Mouse (Mus musculus): ENCODE measurements around the gene Gm3854. TPM values are rescaled to one million over a fixed set of nuclear protein-coding genes. Genes with fewer than 3 reads are reported as not detected.
"Not testable (repeated sequence)": the region's sequence is repeated elsewhere in the genome, so short reads cannot be mapped to it uniquely, and the experiment has no call there.

Gene Gm3854
- total RNA-seq (2021) = 1 to 10 TPM; 7.6 to 9.4 TPM

- intact Hi-C loops (cut with DNase I) = no loop called here
Observed at GRCm38 (mm10) chr7:6343501-6344071, at the start of gene Gm3854. Gene Gm3854, plus strand, starts transcription at chr7:6343759.

GRCm38 (mm10) chr7:6300796-6301195, 42.8 kb upstream of the Gm3854 start:
- DNase-seq; intact Hi-C loops (cut with DNase I): not testable (repeated sequence)

More at GRCm38 (mm10) chr7:6343501-6344071, at the start of gene Gm3854:
- DNase-seq = peak; percentile 73

- DNase-seq = peak; percentile 14
- intact Hi-C loops (cut with DNase I) = no loop called here
Observed at GRCm38 (mm10) chr7:6330458-6331232, 12.9 kb upstream of the Gm3854 start.

- DNase-seq = peak; percentile 89
- intact Hi-C loops (cut with DNase I) = no loop called here
Observed at GRCm38 (mm10) chr7:6331233-6331956, 12.2 kb upstream of the Gm3854 start, which contains the start of gene Zfp583. Gene Zfp583, minus strand, starts transcription at chr7:6331285.

- intact Hi-C loops (cut with DNase I) = no loop called here
- DNase-seq = no peak
Observed at GRCm38 (mm10) chr7:6339865-6340264, 3.7 kb upstream of the Gm3854 start.

- DNase-seq = no peak
Observed at GRCm38 (mm10) chr7:6344124-6344523, 565 bp downstream of the Gm3854 start.

GRCm38 (mm10) chr7:6358121-6358520, 14.6 kb downstream of the Gm3854 start:
- no peak for DNase-seq
- intact Hi-C loops (cut with DNase I) = no loop called here

More at GRCm38 (mm10) chr7:6344124-6344523, 565 bp downstream of the Gm3854 start:
- intact Hi-C loops (cut with DNase I) = no loop called here

GRCm38 (mm10) chr7:6358937-6359590, 15.5 kb downstream of the Gm3854 start:
- intact Hi-C loops (cut with DNase I) = no loop called here
- DNase-seq = no peak

- no peak for DNase-seq
- intact Hi-C loops (cut with DNase I) = loop anchor here (5.0 kb wide), 1 partner anchor 337 kb away; the partner anchor contains the start of gene Zim1
Observed at GRCm38 (mm10) chr7:6360477-6361060, 17.0 kb downstream of the Gm3854 start.

- intact Hi-C loops (cut with DNase I) = loop anchor here (5.0 kb wide), 1 partner anchor 336 kb away; the partner anchor contains the start of gene Zim1
- no peak for DNase-seq
Observed at GRCm38 (mm10) chr7:6361756-6362155, 18.2 kb downstream of the Gm3854 start.

- peak; percentile 99 for DNase-seq
- intact Hi-C loops (cut with DNase I) = loop anchor here (5.0 kb wide), 1 partner anchor 335 kb away; the partner anchor contains the start of gene Zim1
Observed at GRCm38 (mm10) chr7:6362268-6363046, 18.9 kb downstream of the Gm3854 start.

GRCm38 (mm10) chr7:6363047-6363488, 19.5 kb downstream of the Gm3854 start, which contains the start of gene Zfp78:
Gene Zfp78, plus strand, starts transcription at chr7:6363280.
- intact Hi-C loops (cut with DNase I) = loop anchor here (5.0 kb wide), 1 partner anchor 334 kb away; the partner anchor contains the start of gene Zim1
- DNase-seq = peak; percentile 83

- no peak for DNase-seq
- intact Hi-C loops (cut with DNase I) = loop anchor here (5.0 kb wide), 1 partner anchor 333 kb away; the partner anchor contains the start of gene Zim1
Observed at GRCm38 (mm10) chr7:6364761-6365160, 21.2 kb downstream of the Gm3854 start.

GRCm38 (mm10) chr7:6367185-6367584, 23.6 kb downstream of the Gm3854 start:
- intact Hi-C loops (cut with DNase I) = no loop called here
- DNase-seq = no peak

GRCm38 (mm10) chr7:6368146-6368545, 24.6 kb downstream of the Gm3854 start:
- intact Hi-C loops (cut with DNase I); DNase-seq: not testable (repeated sequence)

- intact Hi-C loops (cut with DNase I) = no loop called here
- no peak for DNase-seq
Observed at GRCm38 (mm10) chr7:6369460-6369859, 25.9 kb downstream of the Gm3854 start.

GRCm38 (mm10) chr7:6372993-6373392, 29.4 kb downstream of the Gm3854 start:
- DNase-seq = no peak
- intact Hi-C loops (cut with DNase I) = no loop called here

GRCm38 (mm10) chr7:6378441-6378840, 34.9 kb downstream of the Gm3854 start:
- intact Hi-C loops (cut with DNase I) = no loop called here
- DNase-seq = no peak

GRCm38 (mm10) chr7:6381431-6381830, 37.9 kb downstream of the Gm3854 start:
- intact Hi-C loops (cut with DNase I) = no loop called here
- DNase-seq = no peak
